Mouse (Mus musculus) activated CD4-positive, CD25-positive, alpha-beta regulatory T cell, adult 4 months (primary cell): Measurements from ENCODE around the gene Stx3. TPM values are rescaled to one million over a fixed set of nuclear protein-coding genes. Genes with fewer than 3 reads are reported as not detected.

Source experiments
- ATAC-seq: one replicate; pipeline ENCODE4 v1.8.0; 2017
- polyA plus RNA-seq, 2 experiments: library from polyadenylated mRNA; unstranded; fragments of 100-300 nt; shearing (Covaris generic); gene quantifications; one replicate each; pipeline ENCODE4 v1.2.1; 2017

Gene Stx3
- 1 to 10 TPM; 1.8 to 2.9 TPM for polyA plus RNA-seq

DNA sequence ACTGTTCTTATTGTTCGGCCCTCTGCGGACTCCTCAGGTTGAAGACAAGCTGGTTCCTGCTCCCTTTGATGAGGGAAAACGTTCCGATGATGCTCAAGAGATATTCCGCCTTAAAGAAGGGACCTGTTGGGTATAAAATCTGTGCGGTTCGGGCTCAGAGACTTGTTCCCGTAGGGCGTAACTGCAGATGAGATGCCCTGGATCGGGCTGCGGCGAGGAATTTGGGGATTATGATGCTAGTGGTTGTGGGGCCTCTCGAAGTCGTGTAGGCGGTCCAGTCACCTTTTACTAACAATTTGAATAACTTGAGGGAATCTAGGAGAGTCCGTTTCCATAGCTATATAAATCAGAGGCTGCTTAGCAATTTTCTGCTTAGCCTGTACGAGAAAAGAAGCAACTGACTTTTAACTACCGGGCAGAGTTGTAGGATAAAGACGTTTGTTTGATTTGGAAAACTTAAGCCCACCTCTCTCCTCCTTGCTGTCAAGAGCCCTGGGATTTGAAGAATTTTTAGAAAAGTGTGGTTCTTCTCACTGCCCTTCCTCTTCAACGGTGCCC, at the start of gene Stx3:
Gene Stx3 (minus strand): TSS at position 261 of the 558 bp plus-strand sequence.
- no peak for ATAC-seq

DNA sequence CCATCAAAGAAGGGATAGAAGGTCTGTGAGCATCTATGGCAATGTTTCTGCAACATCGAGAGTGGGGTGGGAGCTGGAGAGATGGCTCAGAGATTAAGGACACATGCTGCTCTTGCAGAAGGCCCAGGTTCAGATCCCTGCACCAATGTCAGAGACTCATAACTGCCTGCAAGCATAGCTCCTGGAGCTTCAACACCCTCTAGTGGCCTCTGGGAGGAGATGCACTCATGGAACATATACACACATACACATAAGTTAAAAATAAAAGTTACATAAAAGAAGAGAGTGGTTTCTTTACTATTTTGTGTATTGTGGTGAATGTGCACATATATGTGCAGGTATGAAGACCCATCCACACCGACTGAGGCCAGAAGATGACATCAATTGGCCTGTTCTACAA, 48.6 kb upstream of the Stx3 start:
- no peak for ATAC-seq

DNA sequence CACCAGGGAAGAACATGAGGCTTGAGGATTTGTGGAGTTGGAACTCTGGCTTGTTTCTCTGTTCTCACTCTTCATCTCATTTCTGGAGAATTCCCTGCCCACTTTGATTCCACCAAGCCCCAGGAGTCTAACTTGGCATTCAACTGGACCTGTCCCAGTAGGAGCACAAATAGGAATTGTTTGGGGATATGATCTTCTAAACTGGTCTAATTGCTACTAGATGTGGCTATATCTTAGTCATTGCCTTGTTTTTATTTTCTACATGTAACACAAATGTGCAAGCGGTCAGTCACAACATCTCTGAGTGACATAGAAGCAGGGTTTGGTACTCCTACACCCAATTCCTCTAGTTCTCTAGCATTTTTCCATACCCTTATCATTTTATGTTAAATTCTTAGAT, 41.8 kb upstream of the Stx3 start, which contains the start of gene Olfr1418:
Gene Olfr1418 (minus strand): TSS at position 101 of the 400 bp plus-strand sequence.
- no peak for ATAC-seq

DNA sequence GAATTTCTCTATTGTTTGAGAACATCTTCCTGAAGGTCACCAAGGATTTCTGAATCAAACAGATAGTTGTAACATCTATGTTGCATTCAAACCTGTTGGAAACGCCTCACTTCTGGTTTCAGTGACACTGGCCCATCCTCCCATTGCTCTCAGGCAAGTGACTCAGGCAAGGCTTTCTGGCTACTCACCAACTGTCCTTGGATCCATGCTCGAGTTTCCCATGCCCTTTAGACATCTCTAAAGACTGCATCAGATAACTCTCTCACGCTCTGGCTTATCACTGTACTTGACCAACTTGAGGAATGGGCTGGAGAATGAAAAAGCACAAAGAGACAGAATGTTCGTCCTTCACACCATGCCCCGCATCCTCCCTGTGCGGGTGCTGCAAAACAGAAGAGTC, 37.3 kb upstream of the Stx3 start:
- ATAC-seq: no peak

DNA sequence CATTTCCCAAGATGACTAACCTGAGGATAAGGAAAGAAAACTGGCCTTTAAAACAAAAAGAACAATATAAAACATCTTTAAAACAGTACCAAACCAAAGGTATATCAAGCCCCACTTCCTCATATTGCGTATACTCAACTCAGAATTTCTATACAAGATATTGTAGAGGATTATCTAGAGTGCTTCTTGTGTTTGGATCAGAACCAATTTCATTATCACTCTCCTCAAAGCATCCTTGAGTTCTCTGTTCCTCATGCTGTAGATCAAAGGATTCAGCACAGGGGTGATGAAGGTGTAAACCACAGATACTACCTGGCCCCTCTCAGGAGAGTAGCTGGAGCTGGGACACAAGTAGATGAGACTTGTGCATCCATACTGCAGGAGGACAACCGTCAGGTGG, 35.6 kb upstream of the Stx3 start:
- ATAC-seq: no peak

DNA sequence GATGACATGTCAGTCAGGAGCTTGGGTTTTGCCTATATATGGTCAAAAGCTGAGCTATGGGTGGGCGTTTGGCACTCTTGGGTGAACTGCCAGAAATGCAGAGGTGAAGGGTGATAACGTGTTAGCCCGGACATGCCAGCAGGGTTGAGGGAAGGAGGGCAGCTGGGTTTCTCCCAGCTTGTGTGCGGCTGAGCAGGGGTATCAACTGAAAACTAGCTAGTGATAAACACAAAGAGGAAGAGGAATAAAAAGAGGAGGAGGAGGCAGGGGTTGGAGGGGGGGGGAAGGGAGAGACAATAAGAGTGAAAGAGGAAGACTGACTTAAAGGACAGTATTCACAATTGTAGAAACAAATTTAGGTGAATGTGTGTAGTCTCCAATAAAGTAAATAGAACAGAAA, 33.4 kb upstream of the Stx3 start:
- no peak for ATAC-seq

DNA sequence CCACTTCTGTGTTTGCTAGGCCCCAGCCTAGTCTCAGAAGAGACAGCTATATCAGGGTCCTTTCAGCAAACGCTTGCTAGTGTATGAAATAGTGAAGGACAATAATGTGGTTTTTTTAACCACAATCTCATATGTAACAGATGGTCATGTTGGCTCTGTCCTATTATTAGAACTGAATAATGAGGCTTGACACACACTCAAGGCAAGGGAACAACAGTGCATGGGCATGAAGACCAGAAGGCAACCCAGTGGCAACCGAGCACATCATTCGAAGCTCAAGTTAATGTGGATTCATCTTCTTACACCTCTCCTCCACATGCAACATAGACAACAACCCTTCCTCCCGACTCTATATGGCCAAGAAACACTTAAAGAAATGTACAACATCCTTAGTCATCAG, 27.1 kb upstream of the Stx3 start:
- ATAC-seq: no peak

DNA sequence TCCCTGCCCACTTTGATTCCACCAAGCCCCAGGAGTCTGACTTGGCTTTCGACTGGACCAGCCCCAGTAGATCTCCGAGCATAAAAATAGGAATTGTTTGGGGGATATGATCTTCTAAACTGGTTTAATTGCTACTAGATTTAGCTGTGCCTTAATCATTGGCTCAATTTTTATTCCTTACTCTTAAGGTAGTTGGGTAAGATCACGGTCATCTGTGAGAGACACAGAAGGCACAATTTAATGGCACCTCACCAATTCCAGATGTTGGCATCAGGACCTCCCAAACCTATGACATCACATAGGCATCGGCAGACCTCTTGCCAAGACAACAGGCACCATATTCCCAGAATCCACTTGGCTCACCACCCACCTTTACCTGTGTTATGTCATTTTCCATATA, 19.9 kb upstream of the Stx3 start, which contains the start of gene Olfr1417:
Gene Olfr1417 (minus strand): TSS at position 101 of the 400 bp plus-strand sequence.
- ATAC-seq: no peak

DNA sequence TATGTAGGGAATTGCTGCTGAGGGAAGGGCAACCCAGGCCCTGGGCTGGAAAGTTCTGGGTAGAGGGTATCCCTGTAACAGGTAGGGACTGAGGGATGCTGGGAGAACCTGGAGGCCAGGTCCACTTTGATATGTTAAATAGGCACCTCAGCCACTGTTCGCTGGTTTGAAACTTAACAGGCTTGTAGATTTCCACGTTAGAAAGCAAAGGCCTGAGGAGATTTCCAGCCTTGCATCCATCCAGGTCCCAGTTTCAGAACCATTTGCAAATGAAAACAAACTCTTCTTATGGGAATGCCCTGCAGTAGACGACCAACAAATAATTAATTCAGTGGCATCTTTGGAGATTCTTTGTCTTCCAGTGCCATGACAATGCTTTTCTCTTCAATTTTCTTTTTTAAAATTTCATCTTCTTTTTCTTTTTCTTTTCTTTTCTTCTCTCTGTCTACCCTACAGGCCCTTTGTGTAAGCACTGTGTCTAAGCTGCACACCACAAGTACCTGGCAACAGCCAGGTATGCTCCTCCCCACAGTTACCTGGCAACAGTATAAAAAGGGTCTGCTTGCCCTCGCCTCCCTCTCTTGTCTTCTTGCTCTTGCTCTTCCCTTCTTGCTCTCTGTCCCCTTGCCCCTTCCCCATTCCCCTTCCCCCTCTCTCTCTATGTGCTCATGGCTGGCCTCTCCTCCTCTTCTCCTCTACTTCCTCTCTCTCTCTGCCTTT, 4.3 kb upstream of the Stx3 start:
- ATAC-seq: no peak

DNA sequence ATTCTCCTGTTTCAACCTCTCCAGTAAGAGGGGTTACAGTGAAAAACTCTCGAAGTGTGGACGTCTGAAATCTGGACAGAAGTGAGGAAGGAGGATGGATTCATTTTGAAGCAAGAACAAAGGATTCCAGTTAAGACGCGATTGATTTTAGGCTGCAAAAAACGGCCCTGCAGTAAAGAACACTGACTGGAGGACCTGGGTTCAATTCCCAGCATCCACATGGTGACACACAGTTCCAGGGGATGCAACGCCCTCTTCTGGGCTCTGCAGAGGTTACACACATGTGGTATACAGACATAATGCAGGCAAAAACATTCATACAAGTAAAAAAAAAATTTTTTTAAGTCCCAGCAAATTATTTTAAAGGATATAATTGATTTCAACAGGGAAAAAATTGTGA, 1.0 kb upstream of the Stx3 start:
- no peak for ATAC-seq

DNA sequence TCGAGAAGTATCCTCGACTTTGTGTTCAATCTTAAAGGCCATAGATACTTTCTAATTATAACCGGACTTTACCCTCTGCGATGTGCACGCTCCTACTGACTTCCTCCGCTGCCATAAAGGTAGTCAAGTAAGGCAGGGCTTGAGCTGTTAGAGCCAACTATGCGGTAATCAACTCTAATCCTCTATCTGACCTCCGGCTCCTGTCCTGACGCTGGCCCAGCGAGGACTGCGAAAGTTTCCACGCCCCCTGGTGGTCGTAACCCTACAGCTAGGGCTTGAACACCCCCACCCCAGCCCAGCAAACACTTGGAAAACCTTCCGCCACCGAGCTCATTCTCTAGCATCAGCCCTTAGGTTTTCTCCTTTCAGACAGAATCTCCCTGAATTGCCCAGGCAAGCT, 597 bp upstream of the Stx3 start:
- no peak for ATAC-seq

DNA sequence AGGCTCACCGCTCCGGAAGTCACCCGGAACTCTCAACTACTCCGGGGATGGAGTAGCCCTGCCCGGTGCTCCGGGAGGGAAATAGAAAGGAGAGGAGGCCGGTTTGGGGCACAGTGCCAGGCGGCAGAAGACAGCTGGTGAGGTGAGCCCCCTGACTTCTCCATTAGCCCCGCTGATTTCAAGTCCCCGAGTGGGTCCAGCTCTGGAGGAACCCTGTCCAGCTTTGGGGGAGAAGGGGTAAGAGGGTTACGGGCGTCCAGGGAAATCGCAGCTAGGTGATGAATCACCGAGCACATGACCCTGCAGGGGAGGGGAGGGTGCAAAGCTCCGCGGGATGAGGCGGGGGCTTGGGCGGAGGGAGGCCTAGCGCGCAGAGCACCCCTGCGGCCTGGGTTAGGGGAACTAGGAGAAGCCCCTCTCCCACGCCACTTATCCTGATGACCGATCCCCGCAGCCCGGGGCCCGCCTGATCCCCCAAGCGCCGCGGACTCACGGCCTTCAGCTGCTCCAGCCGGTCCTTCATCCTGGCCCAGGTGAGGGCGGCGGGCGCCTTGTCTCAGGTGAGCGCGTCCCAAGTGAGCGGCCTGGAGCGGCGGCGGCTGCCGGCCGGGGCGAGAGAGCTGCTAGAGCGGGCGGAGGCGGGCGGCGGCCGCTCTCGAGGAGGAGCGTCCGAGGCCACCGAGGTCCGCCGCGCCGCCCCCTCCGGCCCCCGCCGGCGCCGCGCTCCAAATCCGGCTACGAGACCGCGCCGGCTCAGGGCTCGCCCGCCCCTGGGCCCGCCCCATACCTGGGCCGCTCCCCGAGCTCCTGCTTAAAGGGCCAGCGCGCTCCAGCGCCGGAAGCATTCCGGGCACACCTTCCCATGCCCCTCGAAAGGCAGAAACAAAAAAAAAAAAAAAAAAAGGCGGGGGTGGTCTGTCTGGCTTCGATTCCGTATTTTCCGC, 732 bp downstream of the Stx3 start:
- no peak for ATAC-seq

DNA sequence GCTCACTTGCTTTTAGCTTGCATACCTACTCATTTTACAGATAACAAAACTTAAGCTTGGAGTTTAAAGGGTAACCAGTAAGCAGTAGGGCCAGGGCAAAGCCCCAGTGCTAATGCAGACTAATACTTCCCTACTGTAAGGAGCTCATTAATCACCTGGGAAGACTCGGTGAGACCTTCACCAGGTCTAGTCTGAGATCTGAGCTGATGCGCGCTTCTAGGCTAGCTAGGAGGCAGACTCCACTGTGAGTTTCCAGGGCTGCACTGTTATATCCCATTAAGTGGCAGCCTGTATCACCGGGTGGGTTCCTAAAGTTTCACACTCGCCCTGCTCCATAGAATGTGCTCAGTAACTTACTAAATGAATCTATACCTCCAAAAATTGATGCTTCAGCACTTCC, 1.6 kb downstream of the Stx3 start:
- ATAC-seq: no peak

DNA sequence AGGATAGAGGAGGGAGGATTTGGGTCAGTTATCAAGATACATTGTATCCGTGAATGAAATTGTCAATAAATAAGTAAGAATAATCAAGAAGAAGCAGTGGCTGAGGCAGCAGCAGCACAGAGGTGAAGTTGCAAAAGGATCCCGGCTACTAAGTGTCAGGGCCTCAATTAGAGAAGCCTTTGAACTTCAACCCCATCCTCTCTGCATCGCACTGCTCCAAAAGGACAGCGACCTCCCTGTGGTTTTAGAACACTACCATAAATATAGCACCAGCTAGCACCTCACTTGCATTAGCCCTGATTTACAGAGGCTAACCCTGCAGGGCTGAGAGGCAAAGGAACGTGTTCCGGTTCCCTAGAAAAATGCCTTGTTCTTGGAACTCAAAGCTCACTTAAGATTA, 2.5 kb downstream of the Stx3 start:
- no peak for ATAC-seq

DNA sequence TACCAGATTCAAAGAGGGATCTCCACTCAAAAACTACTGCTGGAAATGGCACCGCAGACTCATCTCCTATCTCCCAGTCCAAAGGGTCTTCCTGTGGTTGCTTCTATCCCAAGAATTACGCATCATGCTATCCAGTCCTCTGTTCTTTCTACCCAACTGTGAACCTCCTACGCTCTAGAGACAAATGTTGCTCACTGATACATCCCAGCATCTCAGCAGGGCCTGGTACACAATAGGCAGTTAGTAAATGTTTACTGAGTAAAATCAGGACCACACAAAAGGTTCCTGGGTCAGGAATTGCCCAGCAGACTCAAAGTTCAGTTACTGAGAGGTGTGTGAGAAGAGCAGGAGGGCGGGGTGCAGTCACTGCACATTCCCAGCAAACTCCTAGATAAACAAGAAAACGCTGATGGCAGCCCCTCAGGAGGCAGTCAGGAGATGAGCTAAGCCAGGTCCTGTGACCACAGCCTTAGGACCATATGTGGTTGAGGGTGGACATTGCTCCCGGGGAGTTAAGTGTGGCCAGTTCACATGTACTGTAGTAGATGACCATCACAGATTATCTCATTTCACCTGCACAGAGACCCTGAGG, 4.4 kb downstream of the Stx3 start:
- ATAC-seq: no peak

DNA sequence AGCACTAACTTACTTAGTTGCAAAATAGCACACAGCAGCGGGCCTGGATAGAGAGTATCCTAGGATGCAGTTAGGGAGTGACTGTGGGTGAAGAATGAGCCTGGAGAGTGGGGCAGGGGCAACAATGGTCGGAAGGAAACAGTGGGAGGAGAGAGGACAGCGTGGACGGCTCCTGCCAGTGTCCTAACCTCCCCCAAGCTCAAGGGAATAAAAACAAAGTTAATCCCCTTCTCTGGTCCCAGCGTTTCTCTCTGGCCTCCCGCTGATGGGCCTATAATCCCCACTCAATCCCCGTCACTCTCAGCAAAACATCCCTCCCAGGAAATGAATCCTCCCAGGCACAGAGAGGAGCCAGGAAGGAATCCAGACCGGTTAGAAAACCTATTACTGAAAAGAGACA, 5.6 kb downstream of the Stx3 start:
- ATAC-seq: no peak

DNA sequence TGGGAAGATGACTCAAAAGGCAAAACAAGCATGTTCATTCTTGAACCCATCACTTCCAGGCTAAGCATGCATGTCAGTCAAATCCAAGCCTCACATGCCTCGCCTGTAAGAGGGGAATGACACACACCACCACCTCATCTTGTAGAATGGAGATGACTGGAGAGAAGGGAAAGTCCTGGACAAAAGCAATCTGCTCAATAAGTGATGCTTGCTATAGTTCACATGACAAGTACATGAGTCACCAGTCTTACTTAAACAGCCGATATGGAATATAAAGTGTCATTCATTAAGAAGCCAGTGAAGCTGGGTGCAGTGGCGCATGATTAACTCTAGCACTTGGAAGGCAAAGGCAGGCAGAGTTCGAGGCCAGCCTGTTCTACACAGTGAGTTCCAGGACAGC, 6.1 kb downstream of the Stx3 start:
- no peak for ATAC-seq

DNA sequence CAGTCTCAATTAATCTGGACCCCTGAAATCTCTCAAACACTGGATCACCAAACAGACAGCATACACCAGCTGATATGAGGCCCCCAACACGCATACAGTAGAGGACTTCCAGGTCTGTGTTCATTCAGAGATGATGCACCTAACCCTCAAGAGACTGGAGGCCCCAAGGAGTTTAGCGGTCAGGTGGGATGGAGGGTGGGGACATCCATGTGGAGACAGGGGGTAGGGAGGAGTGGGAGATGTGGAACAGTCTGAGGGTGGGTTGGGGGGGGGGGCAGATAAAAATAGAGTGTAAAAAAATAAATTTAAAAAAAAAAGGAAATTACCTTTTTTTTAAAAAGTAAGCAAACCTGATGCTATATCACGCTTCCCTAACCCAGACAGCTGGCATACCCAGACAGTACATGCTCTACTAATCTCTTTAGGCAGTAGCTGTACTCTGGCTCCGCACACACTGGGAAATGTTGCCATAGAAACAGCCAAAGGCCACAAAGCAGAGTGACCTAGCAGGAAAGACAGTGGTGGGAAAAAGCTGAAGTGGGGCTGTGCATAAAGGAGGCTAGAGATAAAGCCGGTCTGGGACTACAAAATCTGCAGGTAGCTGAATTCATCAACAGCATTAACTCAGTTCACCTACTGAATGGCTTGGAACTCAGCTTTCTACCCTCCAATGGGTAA, 7.4 kb downstream of the Stx3 start:
- no peak for ATAC-seq

DNA sequence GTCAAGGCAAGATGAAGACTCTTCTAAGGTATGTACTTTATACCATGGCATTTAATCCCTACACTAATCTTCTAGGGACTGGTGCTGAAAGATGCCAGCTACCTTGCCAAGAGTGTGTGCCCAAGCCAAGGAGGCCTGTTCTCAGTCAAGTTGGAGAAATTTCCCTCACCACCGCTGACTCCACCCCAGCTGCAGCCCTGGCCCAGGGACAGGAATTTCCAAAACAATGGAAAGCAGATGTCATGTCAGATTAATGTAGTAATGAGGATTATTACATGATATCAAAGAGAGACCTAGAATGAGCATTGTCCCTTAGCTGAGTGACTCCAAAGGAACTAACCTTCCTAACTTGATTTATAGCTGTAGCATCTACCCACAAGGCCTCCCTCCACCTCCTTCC, 8.3 kb downstream of the Stx3 start:
- no peak for ATAC-seq

DNA sequence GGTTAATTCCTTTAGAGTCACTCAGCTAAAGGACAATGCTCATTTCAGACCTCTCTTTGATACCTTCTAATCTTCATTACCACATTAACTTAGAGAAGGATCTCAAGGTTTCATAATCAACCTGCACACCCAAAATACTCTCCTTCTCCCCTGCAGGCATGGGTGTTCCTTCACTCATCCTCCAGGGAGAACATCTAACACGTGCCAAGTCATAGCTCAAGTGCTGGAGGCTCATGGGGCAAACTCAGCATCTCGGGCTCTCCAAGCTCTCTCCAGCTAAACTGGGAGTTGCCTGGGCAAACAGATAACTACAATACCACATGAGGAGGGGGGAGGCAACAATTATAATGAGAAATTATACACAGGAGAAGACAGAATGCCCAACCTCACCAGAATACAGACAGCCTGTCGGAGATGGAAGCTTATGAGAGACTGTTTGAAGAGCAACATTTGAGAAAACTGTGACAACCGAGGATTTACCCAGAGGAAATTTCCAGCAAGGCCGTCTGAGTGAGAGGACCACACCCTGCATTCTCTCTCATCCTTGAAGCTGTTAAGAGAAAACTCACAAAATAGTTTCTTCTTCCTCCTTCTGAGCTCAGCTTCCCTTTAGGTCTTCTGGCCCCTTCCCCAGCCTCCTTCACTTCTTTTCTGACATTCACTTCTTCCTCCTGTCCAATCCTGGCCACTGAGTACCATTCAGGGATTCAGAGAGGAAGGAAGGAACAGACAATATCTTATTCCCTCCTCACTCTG, 9.0 kb downstream of the Stx3 start:
- no peak for ATAC-seq

DNA sequence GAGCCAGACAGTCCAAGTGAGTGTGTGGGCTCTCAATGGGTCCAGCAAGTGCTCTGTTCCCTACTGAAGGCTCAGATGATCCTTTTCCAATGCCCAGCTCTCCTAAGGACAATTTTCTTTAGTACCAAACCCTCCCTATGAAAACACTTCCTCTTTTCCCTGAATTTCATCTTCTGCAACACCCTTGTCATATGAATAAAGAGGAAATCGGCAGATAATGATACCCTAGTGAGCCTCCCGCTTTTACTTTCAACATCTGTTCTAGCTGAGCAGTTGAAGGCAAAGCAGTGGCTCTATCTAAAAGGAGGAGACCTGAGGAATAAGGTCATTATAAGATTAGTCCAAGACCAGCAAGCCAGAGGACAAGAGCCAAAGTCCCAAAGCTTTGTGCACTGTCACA, 10.8 kb downstream of the Stx3 start:
- ATAC-seq: no peak

DNA sequence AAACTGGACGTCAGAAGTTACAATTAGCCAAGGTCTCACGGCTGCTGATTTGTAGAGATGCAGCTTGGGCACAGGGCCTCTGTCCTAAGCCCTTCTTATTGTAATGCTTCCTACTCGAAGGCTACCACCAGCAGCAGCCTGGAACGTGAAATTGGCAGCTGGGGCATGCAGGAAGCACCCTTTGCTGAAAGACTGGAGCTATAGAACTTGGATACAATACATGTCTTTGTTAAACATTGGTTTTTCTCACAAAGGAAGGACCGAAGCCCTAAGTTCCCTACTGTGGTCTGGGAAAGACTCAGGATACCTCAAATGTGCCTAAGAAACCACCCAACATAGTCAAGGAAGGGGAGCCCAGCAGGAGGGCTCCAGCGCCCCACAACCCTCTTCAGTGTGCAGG, 11.4 kb downstream of the Stx3 start:
- ATAC-seq: no peak
